Mouse (Mus musculus): ENCODE data around the gene Vmn1r33. TPM values are rescaled to one million over a fixed set of nuclear protein-coding genes. Genes with fewer than 3 reads are reported as not detected.
"Not testable (repeated sequence)": the region's sequence is repeated elsewhere in the genome, so short reads cannot be mapped to it uniquely, and the experiment has no call there.

Vmn1r33 gene
- not detected in 2 replicates for polyA plus RNA-seq (2014; fragmentation: Nextera tagmentation; extraction: Ambion mirVana)

- not testable (repeated sequence) for H3K36me3 ChIP-seq (ENCODE audit: control insufficient read depth, insufficient read depth, low read length); DNase-seq (ENCODE audit: low spot score); H3K27ac ChIP-seq (ENCODE audit: low read depth, low read length); H3K9ac ChIP-seq (ENCODE audit: low read length); ATAC-seq (replicated peaks; ENCODE audit: low FRiP score); H3K9me3 ChIP-seq (ENCODE audit: control insufficient read depth, low read length); H3K4me3 ChIP-seq (ENCODE audit: low read depth, low read length); H3K4me1 ChIP-seq (replicated peaks; ENCODE audit: control insufficient read depth, insufficient read depth, low read length); H3K4me2 ChIP-seq (ENCODE audit: low read depth, low read length, severe bottlenecking); H3K27me3 ChIP-seq (ENCODE audit: control insufficient read depth, insufficient read depth, low read length)
These were observed at the start of gene Vmn1r33 for GRCm38 (mm10) chr6:66618182-66618581. Gene Vmn1r33, minus strand, starts transcription at chr6:66618282.

DNA sequence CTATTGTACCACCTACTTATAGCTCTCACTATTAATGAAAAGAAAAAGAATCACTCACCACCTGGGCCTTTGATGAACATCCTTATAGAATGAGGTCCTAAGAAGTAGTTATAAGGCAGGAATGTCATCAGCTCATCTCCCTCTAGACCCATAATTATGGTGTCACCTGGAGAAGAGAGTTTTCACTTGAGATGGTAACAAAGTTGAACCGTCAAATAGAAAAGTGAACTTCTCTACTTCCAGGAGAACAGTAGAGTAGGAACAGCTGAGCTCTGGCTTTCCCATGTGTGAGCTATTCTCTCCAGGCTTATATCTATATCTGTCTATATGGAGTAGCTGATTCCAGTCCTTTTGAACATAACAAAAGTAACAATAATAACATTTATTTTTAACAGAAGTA, 25.7 kb upstream of the Vmn1r33 start, which contains the start of gene Vmn1r34:
Gene Vmn1r34 (minus strand): TSS at position 101 of the 400 bp plus-strand sequence.
- DNase-seq (ENCODE audit: low spot score): no peak
- whole genome bisulfite sequencing: 95% methylated on average over 1 of the region's 1 CpGs
- no peaks in the 10 kb centered on the region for H3K9me3 ChIP-seq (ENCODE audit: control insufficient read depth, low read length)
- H3K4me1 ChIP-seq (replicated peaks; ENCODE audit: control insufficient read depth, insufficient read depth, low read length): no peaks in the 10 kb centered on the region
- no peak within 1 kb of the TSS for H3K9ac ChIP-seq (ENCODE audit: low read length)
- no peaks in the 10 kb centered on the region for H3K36me3 ChIP-seq (ENCODE audit: control insufficient read depth, insufficient read depth, low read length)
- no peak within 1 kb of the TSS for H3K27ac ChIP-seq (ENCODE audit: low read depth, low read length)
- H3K4me3 ChIP-seq (ENCODE audit: low read depth, low read length): no peak within 1 kb of the TSS
- H3K4me2 ChIP-seq (ENCODE audit: low read depth, low read length, severe bottlenecking): no peak within 1 kb of the TSS
- no peaks in the 10 kb centered on the region for H3K27me3 ChIP-seq (ENCODE audit: control insufficient read depth, insufficient read depth, low read length)
- no peak for ATAC-seq (replicated peaks; ENCODE audit: low FRiP score)

GRCm38 (mm10) chr6:66595804-66596203, 22.3 kb downstream of the Vmn1r33 start:
- no peak overlapping the region for H3K4me3 ChIP-seq (ENCODE audit: low read depth, low read length)
- H3K27me3 ChIP-seq (ENCODE audit: control insufficient read depth, insufficient read depth, low read length): no peaks in the 10 kb centered on the region
- no peak for ATAC-seq (replicated peaks; ENCODE audit: low FRiP score)

More at GRCm38 (mm10) chr6:66595804-66596203, 22.3 kb downstream of the Vmn1r33 start:
- no peak overlapping the region for H3K27ac ChIP-seq (ENCODE audit: low read depth, low read length)
- H3K9me3 ChIP-seq (ENCODE audit: control insufficient read depth, low read length): no peaks in the 10 kb centered on the region
- no peak overlapping the region for H3K4me2 ChIP-seq (ENCODE audit: low read depth, low read length, severe bottlenecking)
- DNase-seq (ENCODE audit: low spot score): no peak
- no peak overlapping the region for H3K9ac ChIP-seq (ENCODE audit: low read length)
- no peaks in the 10 kb centered on the region for H3K4me1 ChIP-seq (replicated peaks; ENCODE audit: control insufficient read depth, insufficient read depth, low read length)
- no peaks in the 10 kb centered on the region for H3K36me3 ChIP-seq (ENCODE audit: control insufficient read depth, insufficient read depth, low read length)

Other genes with a start within 250 kb of the Vmn1r33 start
- gene Mad2l1, start 82.9 kb downstream of the Vmn1r33 start, polyA plus RNA-seq (2014; fragmentation: Nextera tagmentation; extraction: Ambion mirVana): 116 and 131 TPM in 2 replicates
- 0.13 and 0.16 TPM in 2 replicates for gene Vmn1r32, start 58.2 kb downstream of the Vmn1r33 start, polyA plus RNA-seq (2014; fragmentation: Nextera tagmentation; extraction: Ambion mirVana)
- not detected in 2 replicates for gene Vmn1r34, start 25.6 kb upstream of the Vmn1r33 start, polyA plus RNA-seq (2014; fragmentation: Nextera tagmentation; extraction: Ambion mirVana)
- gene Vmn1r35, start 67.6 kb upstream of the Vmn1r33 start, polyA plus RNA-seq (2014; fragmentation: Nextera tagmentation; extraction: Ambion mirVana): not detected in 2 replicates
- gene Vmn1r36, start 100.9 kb upstream of the Vmn1r33 start, polyA plus RNA-seq (2014; fragmentation: Nextera tagmentation; extraction: Ambion mirVana): not detected in 2 replicates
- not detected in 2 replicates for gene Vmn1r37, start 111.1 kb upstream of the Vmn1r33 start, polyA plus RNA-seq (2014; fragmentation: Nextera tagmentation; extraction: Ambion mirVana)
- gene Vmn1r38, start 164.3 kb upstream of the Vmn1r33 start, polyA plus RNA-seq (2014; fragmentation: Nextera tagmentation; extraction: Ambion mirVana): not detected in 2 replicates
- gene Vmn1r39, start 192.3 kb upstream of the Vmn1r33 start, polyA plus RNA-seq (2014; fragmentation: Nextera tagmentation; extraction: Ambion mirVana): not detected in 2 replicates

Measured in forebrain, embryonic 11.5 days (tissue).